Mouse (Mus musculus) liver, embryonic 14.5 days (tissue): ENCODE results near the gene Aatf. TPM values are rescaled to one million over a fixed set of nuclear protein-coding genes. Genes with fewer than 3 reads are reported as not detected.

Source experiments
- ATAC-seq: fragments of 200-750 bp; cut with Nextera tagmentation; 2 replicates; pipeline ENCODE4 v1.8.0; 2017; ENCODE audit warnings: moderate number of reproducible peaks, mild to moderate bottlenecking, moderate library complexity; ENCODE audit not compliant: insufficient read depth
- DNase-seq, 3 experiments: peaks; one replicate each; pipeline ENCODE4 v3.0.0-alpha.2; 2012 to 2013; ENCODE audit warnings: low read depth in 3 of 3, low spot score in 3 of 3
- H3K27ac ChIP-seq: fragments of 300-500 bp; sonication (generic); 2 replicates; pipeline ENCODE4 v1.5.1; 2014; ENCODE audit warnings: moderate library complexity, mild to moderate bottlenecking, control low read depth, inconsistent platforms
- H3K27me3 ChIP-seq: fragments of 300-500 bp; sonication (generic); 2 replicates; pipeline ENCODE4 v1.6.1; 2014; ENCODE audit warnings: mild to moderate bottlenecking, low read length, moderate library complexity; ENCODE audit not compliant: control insufficient read depth, insufficient read depth
- H3K36me3 ChIP-seq: fragments of 300-500 bp; sonication (generic); replicated peaks from 2 replicates; pipeline ENCODE4 v1.6.1; 2014; ENCODE audit warnings: low read depth; ENCODE audit not compliant: control insufficient read depth, insufficient read depth
- H3K4me1 ChIP-seq, 2 experiments: fragments of 200-500 bp in 1 of 2; fragments of 300-500 bp in 1 of 2; sonication (generic) in 1 of 2; replicated peaks; 2 replicates each; pipeline ENCODE4 v1.6.1; 2012 to 2014; ENCODE audit warnings: antibody characterized with exemption in 1 of 2, inconsistent platforms in 1 of 2, low read length in 1 of 2; ENCODE audit not compliant: control insufficient read depth in 2 of 2, insufficient read depth in 2 of 2
- H3K4me2 ChIP-seq: fragments of 300-500 bp; sonication (generic); 2 replicates; pipeline ENCODE4 v1.6.1; 2014; ENCODE audit warnings: low read depth, mild to moderate bottlenecking, control low read depth, moderate library complexity
- H3K4me3 ChIP-seq, 2 experiments: fragments of 200-500 bp in 1 of 2; fragments of 300-500 bp in 1 of 2; sonication (generic) in 1 of 2; 2 replicates each; pipeline ENCODE4 v1.5.1; 2012 to 2014; ENCODE audit warnings: low read depth in 2 of 2, low read length in 2 of 2, mild to moderate bottlenecking in 2 of 2, control low read depth in 1 of 2, inconsistent platforms in 1 of 2, moderate library complexity in 1 of 2; ENCODE audit not compliant: insufficient read depth in 1 of 2
- H3K9ac ChIP-seq: fragments of 300-500 bp; sonication (generic); replicated peaks from 2 replicates; pipeline ENCODE4 v1.6.1; 2014; ENCODE audit warnings: mild to moderate bottlenecking, control low read depth, moderate library complexity
- H3K9me3 ChIP-seq: fragments of 300-500 bp; sonication (generic); 2 replicates; pipeline ENCODE4 v1.6.1; 2016; ENCODE audit warnings: low read length, mixed read lengths; ENCODE audit not compliant: control insufficient read depth
- CTCF ChIP-seq: IDR thresholded peaks from 2 replicates; pipeline ENCODE4 v1.5.1; 2016; ENCODE audit warnings: antibody characterized with exemption, low read depth, control low read depth
- EP300 ChIP-seq: IDR thresholded peaks from 2 replicates; pipeline ENCODE4 v1.6.1; 2016; ENCODE audit warnings: antibody characterized with exemption, low read depth
- WGBS: fragments of 180-500 bp; shearing (Covaris S2); extraction: QIAGEN DNeasy Blood & Tissue Kit; methylation state at CpG from one replicate; pipeline ENCODE4 v1.1.7; 2014; ENCODE audit not compliant: insufficient replicate concordance; 5-methylcytosine and 5-hydroxymethylcytosine counted together
- polyA plus RNA-seq, 2 experiments: library from polyadenylated mRNA; depleted of rRNA in 1 of 2; stranded (reverse) in 1 of 2; unstranded in 1 of 2; fragments of >200 nt; fragmentation: Nextera tagmentation in 1 of 2; extraction: Ambion mirVana in 1 of 2; gene quantifications; 2 replicates each; pipeline versions ENCODE4 v1.2.1 to v1.2.3; 2012 to 2014

Aatf gene
- polyA plus RNA-seq (2012; rRNA removed): 3.9 and 6.3 TPM in 2 replicates
- 20.3 and 26.8 TPM in 2 replicates for polyA plus RNA-seq (2014; fragmentation: Nextera tagmentation; extraction: Ambion mirVana)

DNA sequence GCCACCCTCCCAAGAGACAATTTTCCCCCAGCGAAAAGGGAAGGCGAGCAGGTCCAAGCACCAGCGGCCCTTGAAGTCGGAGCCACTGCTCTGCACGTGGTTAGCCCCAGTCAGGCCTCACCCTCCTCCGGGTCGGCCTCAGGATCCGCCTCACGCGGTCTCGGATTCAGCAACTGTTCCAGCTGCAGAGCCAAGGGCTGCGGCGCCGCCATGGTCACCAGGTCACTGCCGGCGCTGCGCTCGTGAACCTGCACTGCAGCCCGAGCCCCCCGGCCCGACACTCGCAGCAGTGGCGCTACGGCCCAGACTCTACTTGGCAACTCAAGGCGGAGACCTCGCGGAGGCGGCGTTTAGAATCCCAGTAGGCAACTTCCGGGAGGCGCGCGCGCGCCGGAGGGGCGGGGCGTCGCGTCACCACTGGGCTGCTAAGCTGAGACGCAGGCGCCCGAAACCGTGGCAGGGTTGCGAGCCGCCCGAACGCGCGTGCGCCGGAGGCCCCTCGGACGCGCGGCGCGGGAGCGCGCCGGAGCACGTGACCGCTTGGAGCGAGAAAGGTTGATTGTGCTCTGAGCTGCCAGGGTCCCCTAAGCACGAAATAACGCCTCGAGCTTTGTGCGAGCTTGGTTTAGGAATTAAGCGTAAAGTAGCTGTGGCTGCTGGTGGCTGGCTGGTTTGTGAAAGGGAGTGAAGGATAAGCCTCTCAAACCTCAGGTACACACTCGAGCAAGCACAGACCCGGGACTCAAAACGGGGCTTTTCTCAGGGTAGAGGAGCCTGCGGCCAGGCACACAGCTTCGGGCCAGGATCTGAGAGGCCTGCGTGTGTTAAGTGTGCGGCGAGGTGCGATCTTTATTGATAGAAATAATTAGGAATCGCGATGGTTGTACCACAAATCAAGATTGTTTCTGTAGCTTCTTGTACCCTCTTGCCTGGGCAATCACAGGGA lies at the start of gene Aatf:
TSS of gene Aatf (minus strand) at position 352 of the 946 bp plus-strand sequence.
- ATAC-seq: peak; percentile 99

DNA sequence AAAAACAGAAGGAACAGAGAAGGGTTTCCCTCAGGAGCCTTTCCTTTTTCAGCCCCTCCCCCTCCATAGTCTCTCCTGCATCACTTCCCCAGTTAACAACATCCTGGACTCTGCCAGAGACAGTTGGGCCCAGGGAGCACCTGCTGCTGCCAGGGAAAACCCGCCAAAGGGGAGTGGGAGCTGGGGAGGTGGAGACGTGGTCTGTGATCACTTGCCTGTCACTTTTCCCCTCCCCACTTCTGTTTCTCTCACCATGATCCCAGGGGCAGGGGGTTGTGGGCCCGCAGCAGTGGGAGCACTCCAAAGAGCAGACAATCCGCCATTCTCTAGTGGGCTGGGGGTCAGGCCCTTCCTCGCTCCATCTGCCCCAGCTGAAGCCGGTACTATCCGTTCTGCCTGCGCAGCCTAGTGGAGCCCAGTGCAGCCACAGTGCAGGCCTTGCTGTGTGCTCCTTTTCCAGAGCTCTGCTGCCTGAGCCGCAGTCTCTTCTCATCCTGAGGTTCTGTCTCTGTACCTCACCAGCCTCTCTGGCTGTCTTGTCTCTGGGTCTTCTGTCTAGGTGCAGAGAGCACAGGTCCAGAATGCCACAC lies 49.5 kb upstream of the Aatf start:
- 23% methylated on average over 9 of the region's 9 CpGs for WGBS
- TF ChIP-seq CTCF (no peak), EP300 (no peak)
- H3K4me2 ChIP-seq: no peak overlapping the region
- DNase-seq: no peak
- ATAC-seq: no peak
- H3K27me3 ChIP-seq: no peaks in the 10 kb centered on the region; the same call in 1 of the 2 replicates
- no peak overlapping the region for H3K27ac ChIP-seq
- H3K9ac ChIP-seq: no peak overlapping the region
- no peaks in the 10 kb centered on the region for H3K36me3 ChIP-seq
- no peaks in the 10 kb centered on the region for H3K9me3 ChIP-seq
- H3K4me1 ChIP-seq: no peaks in the 10 kb centered on the region
- H3K4me3 ChIP-seq: no peak overlapping the region

More for the DNA sequence above, at the start of gene Aatf:
- Histone ChIP-seq H3K9ac (peak within 1 kb of the TSS; percentile 70), H3K4me2 (peak within 1 kb of the TSS; percentile 84), H3K27me3 (peaks cover 40% of the 10 kb centered on the region), H3K4me1 (peaks cover 5 to 8% of the 10 kb centered on the region in 2 experiments; a peak in 3 of 4 replicates), H3K36me3 (peaks cover 11% of the 10 kb centered on the region), H3K9me3 (no peaks in the 10 kb centered on the region), H3K27ac (no peak within 1 kb of the TSS), H3K4me3 (peak within 1 kb of the TSS; percentile 73 to 75)
- peak; percentile 93 to 94 (median 93) for DNase-seq
- under 1% methylated on average over 80 of the region's 80 CpGs for WGBS
- no peak for TF ChIP-seq EP300
- no peak for TF ChIP-seq CTCF

DNA sequence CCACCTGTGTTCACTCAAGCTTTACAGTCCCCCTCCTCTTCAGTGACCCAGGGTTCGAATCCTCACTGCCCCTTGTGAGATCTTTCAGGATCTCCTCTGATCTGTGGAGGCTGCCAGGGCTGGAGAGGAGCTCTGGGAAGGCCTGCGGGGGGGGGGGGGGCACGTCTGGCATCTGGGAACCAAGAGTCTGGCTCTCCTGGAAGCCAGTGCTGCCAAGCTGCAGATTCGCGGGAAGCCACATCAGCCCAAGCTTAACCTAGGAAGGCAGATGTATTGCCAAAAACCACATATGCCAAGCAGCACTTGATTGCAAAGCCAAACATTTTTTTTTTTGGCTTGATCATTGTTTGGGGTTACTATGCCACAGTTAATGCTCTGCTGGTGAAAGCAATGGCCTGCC lies 48.2 kb upstream of the Aatf start:
- ATAC-seq: no peak
- H3K27me3 ChIP-seq: no peaks in the 10 kb centered on the region; the same call in 1 of the 2 replicates
- no peak overlapping the region for H3K27ac ChIP-seq
- H3K9me3 ChIP-seq: no peaks in the 10 kb centered on the region
- DNase-seq: no peak
- no peaks in the 10 kb centered on the region for H3K4me1 ChIP-seq
- TF ChIP-seq EP300 (no peak), CTCF (no peak)
- no peak overlapping the region for H3K4me3 ChIP-seq
- no peaks in the 10 kb centered on the region for H3K36me3 ChIP-seq
- 59% methylated on average over 5 of the region's 5 CpGs for WGBS
- no peak overlapping the region for H3K4me2 ChIP-seq
- no peak overlapping the region for H3K9ac ChIP-seq

DNA sequence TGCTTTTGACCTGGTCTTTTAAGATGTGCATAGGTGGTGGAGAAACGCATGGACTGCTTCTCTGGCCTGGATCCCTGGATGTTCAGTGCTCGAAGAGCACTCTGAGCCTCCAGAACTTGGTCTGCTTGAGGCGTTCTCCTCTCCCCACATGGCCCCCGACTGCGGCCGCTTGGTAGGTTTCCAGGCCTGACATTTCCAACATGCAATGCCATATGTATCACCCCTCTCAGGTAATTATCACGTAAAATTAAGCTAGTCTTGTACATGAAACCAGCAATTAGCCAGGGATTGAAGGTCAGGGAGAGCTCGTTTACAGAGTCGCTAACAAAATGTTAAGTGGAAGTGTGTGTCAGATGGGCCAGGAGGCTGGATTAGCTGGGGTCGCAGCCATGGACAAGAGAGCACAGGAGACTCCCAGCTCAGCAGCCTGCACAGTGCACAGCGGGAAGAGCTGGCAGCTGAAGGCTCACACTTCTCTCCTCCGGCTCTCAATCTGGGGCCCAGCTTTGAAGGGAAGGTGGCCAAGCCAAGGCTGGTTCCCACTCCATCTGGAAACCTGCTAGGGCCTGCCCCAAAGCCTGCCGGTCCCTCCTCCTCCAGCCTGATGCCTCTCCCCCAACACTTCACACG lies 40.6 kb upstream of the Aatf start:
- Histone ChIP-seq H3K4me1 (no peaks in the 10 kb centered on the region), H3K9me3 (no peaks in the 10 kb centered on the region), H3K27ac (no peak overlapping the region), H3K27me3 (no peaks in the 10 kb centered on the region), H3K4me3 (no peak overlapping the region), H3K9ac (no peak overlapping the region), H3K36me3 (no peaks in the 10 kb centered on the region), H3K4me2 (no peak overlapping the region)
- DNase-seq: no peak
- WGBS: 68% methylated on average over 14 of the region's 14 CpGs
- TF ChIP-seq EP300 (no peak), CTCF (no peak)
- no peak for ATAC-seq
